Mouse (Mus musculus) cerebellum, postnatal 10 days (tissue): ENCODE results near the gene Rarres1.

Experiments
- DNase-seq, 2 experiments: peaks; one replicate each; pipeline ENCODE4 v3.0.0; 2021; ENCODE audit warnings: mixed read lengths in 2 of 2

The Rarres1 gene

DNA sequence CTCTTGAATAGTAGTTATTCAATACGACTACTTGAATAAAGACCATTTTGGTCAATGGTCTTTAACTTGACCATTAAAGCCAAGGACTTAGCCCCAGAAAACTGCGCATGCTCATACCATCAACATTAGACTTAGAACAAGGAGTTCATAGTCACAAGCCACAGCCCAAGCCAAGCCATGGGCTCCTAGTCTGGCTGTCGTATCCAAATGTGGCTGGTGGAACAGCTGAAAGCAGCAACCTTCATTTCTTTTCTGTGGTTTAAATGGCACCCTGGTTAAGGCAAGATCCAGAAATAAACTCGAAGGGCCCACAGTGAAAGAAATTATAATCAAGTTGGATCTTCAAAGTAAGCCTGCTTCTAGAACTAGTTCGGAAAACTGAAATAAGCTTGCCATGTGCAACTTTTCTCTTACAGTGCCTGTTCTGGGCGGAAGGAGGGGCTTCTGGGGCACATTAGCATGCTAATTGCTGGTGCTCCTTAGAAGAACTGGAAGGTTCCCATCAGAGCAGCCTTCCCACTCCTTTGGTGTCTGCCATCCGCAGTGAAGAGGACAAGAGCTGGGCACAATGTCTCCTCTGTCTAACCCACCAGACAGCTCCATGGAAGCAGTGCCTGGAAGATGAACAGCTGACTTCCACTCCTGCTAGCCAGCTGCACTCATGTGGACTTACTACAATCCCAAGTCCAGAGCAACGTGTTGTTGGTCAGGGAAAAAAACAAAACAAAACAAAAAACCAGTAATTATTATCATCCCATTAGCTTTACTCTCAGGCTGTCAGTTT is 23.0 kb downstream of the Rarres1 start:
- DNase-seq: peak in 1 of 2 experiments; percentile 16

DNA sequence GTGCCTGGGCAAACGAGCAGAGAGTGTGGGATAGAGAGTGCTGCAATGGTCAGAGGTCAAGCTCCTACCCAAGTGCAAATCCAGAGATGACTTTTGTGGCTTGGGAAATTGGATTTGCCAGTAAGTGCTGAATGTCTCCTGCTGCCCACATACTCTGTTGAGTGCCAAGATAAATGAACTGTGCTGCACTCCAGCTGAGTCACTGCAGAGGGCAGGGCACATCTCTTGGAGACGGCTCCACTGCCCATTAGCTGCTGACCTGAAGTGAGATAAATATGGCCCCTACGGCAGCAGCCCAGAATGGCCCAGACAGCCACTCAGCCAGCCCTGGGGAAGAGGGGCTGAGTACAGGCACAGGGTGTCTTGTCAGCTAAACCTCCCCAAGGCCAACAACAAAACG is 25.2 kb downstream of the Rarres1 start:
- no peak for DNase-seq

DNA sequence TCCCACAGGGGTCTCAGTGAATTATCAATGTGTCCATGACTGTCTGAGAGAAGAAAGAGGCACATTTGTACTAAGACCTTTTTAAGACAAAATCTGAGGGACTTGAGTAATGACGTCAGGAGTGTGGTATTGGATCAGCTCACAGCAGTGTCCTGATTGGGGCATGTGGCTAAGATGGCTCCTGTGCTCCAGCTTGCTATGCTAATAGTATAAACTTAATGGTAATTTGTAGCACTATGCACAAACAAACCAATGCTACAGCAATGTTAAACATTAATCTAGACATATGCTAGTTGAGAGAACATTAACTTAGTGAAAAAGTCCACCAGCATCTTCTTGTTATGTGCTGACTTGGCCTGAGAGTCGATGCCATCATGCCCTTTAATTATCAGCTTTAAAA is 30.1 kb downstream of the Rarres1 start:
- DNase-seq: no peak

DNA sequence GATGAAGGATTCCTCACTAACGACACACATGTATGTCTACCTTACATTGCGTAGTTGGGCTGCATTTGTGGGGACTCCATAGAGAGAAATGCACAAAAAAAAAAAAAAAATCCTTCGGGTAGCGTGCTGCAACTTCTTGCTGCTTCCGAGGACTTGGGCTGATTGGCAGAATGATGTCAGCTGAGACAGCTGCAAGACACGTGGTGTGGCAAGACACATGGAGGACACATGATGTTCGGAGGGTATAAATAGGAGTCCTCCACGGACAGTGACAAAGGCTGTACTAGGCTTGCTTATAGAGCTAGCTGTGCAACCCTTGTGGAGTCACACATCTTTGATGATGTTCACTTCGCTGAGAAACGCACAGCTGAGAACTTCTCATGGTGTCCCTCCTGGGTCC is 32.9 kb downstream of the Rarres1 start:
- no peak for DNase-seq

GRCm38 (mm10) chr3:67479806-67480205 is 35.5 kb downstream of the Rarres1 start:
- DNase-seq: peak; percentile 24 to 55

GRCm38 (mm10) chr3:67473438-67473837 is 41.9 kb downstream of the Rarres1 start:
- no peak for DNase-seq

- no peak for DNase-seq
Observed at GRCm38 (mm10) chr3:67471408-67472127, 43.8 kb downstream of the Rarres1 start.

DNA sequence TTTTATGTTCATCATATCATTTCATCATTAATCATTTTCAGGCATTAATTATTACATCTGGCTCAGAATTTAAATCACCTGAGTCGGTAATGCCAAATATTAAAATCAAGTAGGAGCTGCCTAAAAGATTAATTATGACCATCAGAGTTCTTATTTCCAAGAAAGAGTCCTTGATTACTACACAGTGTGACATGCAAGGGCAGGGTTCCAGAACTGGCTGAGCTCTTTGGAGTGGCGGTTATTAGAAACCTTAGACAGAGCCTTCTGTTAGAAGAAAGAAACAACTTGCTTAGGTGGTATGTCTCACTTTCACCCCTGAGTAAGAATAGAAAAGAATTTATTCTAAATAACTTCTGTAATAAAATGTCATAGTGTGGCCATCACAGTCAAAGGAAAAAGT is 48.0 kb downstream of the Rarres1 start:
- peak; percentile 43 to 55 for DNase-seq

DNA sequence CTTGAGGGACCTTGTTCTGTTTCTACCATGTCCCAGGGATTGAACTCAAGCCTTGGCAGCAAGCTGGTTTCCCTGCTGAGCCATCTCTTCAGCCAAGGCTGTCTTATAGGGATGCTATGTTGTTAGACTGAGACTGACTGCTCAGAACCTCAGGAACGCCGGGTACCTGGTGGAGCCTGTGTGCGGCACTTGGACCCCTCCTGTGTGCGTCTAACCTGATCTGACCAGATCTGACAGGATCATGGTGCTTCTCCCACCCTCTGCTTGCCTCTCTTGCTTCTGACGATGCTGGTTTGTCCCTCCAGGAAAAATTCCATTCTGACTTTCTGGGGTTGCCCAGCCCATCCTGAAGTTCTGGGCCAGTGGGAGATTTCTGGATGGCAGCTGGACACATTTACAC is 48.7 kb downstream of the Rarres1 start:
- DNase-seq: peak; percentile 33 to 61

- peak; percentile 74 to 78 for DNase-seq
Observed at GRCm38 (mm10) chr3:67463450-67464372, 51.6 kb downstream of the Rarres1 start, which contains the start of gene Lxn. TSS of gene Lxn (minus strand) at chr3:67463926.

GRCm38 (mm10) chr3:67463001-67463400 is 52.3 kb downstream of the Rarres1 start:
- DNase-seq: peak; percentile 17 to 23

DNA sequence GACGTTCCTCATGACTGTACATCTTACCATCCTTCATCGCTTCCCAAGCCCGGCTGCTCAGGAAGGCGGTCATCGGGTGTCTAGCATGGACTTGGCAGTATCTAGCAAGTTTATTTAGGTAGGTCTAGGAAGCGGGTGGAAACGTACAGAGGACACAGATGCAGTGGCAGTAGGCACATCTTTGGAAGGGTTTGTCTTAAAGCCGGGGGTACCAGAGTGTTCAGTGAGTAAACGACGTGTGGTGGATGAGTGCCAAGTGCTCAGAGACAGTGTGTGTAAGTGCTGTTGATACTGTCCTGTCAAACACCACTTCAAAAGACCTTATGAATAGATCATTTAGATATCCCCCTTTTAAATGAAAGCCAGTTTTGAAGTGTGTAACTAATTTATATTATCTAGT is 52.7 kb downstream of the Rarres1 start:
- DNase-seq: peak; percentile 40 to 55

DNA sequence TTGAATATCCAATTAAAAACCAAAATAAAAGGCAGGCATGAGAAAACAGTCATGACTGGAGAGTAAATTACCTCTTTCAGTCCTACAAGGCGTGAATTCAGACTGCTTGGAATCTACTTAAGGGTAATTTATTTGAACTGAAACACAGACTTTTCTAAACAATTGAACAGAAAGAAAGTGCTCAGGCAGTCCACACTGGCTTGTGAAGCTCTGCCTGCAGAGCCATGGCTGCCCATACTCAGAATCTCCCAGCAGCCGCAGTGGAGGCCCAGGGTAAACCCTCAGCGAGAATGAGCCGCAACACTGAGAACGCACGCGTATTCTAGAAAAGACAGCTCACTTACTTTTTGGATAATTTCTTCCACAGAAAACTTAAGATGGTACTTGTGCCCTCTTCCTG is 53.3 kb downstream of the Rarres1 start:
- no peak for DNase-seq

DNA sequence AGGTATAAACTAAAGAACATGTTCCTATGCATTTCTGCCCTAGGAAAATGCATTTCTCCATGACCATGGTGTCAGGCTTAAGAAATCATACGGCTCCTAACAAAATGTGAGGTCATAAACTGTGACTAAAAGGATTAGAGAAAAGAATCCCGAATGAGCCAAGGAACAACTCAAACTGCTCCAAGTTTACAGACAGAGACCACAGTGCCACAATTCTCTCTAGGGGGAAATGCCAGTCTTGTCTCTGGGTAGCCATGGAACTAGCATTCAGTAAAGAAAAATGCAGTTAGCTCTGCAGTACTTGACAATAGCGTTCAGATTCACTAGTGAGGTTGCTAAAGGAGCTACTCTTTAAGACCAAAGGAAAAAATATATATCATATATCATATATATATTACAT is 55.4 kb downstream of the Rarres1 start:
- DNase-seq: no peak

DNA sequence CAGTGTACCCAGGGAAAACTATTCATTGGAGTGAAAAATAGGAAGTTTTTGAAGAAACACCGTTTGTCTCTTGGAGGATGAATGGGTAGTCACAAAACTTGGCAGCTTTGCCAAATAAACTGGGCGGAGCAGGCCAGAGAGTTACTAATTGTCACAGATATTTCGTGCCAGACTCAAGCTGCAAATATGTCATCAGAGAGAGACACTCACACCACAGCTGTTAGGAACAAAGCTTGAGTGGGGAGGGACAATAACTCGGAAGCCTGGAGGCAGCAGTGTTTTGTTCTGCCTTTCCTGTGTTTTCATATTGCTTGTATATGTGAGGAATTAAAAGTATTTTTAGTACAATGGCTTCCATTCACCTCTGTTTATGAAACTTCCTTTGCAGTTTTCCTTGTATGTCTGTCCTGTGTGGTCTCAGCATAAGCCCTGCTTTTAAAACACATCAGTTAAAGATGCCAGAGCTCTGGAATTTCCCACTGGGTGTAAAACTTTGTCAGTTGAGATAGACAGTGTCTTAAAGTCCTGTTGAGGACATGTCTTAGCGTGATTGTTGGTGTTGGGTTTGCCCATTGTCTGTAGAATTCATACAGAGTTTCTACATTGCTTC is 64.6 kb downstream of the Rarres1 start:
- no peak for DNase-seq

- no peak for DNase-seq
Observed at GRCm38 (mm10) chr3:67449660-67450059, 65.7 kb downstream of the Rarres1 start.

- DNase-seq: no peak
Observed at GRCm38 (mm10) chr3:67447143-67447542, 68.2 kb downstream of the Rarres1 start.

GRCm38 (mm10) chr3:67434011-67434410 is 81.3 kb downstream of the Rarres1 start:
- no peak for DNase-seq

GRCm38 (mm10) chr3:67429999-67430380 is 85.3 kb downstream of the Rarres1 start, which contains the start of gene Gfm1:
TSS of gene Gfm1 (plus strand) at chr3:67430096.
- DNase-seq: peak; percentile 94 to 95

DNA sequence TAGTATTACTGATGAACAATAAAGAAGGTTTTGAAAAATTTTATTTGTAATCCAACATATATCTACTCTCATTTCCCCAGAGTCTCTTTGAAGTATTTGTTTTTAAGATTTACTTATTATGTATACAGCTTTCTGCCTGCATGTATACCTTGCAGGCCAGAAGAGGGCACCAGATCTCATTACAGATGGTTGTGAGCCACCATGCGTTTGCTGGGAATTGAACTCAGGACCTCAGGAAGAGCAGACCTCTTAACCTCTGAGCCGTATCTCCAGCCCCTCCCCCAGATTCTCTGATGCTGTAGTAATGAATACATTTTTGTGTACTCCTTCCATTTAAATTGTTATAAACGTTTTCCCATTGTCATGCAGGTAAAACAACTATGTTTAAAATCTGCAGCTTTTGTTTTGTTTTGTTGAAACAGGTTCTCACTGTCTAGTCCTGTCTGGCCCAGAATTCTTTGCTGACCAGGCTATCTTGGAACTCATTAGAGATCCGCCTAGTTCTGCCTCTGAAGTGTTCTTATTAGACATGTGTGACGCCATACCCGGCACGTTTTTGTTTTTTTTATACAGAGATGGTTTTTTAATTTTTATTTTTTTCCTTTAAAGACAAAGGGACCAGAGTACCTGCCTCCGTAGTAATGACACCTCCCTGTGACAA is 85.9 kb downstream of the Rarres1 start:
- peak; percentile 27 to 36 for DNase-seq
